Mouse (Mus musculus) brain, embryonic 14.5 days (tissue): ENCODE results near the gene St3gal5.

ENCODE experiments used
- CTCF ChIP-seq: fragments of 200-500 bp; IDR thresholded peaks from 2 replicates; pipeline ENCODE4 v1.5.1; 2012; ENCODE audit warnings: inconsistent platforms, mild to moderate bottlenecking, moderate library complexity, borderline replicate concordance; ENCODE audit not compliant: insufficient read depth, insufficient read length; ENCODE audit errors: extremely low read depth
- POLR2A ChIP-seq: fragments of 200-500 bp; IDR thresholded peaks from 2 replicates; pipeline ENCODE4 v1.6.1; 2012; ENCODE audit warnings: mild to moderate bottlenecking, inconsistent platforms, borderline replicate concordance; ENCODE audit not compliant: poor library complexity, insufficient read depth, insufficient read length, severe bottlenecking; ENCODE audit errors: extremely low read depth

GRCm38 (mm10) chr6:72050827-72051226 is 46.6 kb upstream of the St3gal5 start:
- TF ChIP-seq POLR2A (no peak), CTCF (no peak)
